Mouse (Mus musculus) common myeloid progenitor, adult 5-6 weeks (primary cell): Measurements from ENCODE around the gene Tmem30c. TPM values are rescaled to one million over a fixed set of nuclear protein-coding genes. Genes with fewer than 3 reads are reported as not detected.

ENCODE experiments used
- ATAC-seq: replicated peaks from 2 replicates; pipeline ENCODE4 v1.8.0; 2016; ENCODE audit warnings: low read depth, mild to moderate bottlenecking, moderate TSS enrichment, inconsistent platforms; ENCODE audit not compliant: poor library complexity, severe bottlenecking
- total RNA-seq: library from RNA; stranded (forward); fragments of 200-1000, 187-1606 nt; gene quantifications from 2 replicates; pipeline ENCODE4 v1.2.3, GENCODE M21; 2017

The Tmem30c gene
- total RNA-seq, 1 experiment from 2014 or later: not detected

DNA sequence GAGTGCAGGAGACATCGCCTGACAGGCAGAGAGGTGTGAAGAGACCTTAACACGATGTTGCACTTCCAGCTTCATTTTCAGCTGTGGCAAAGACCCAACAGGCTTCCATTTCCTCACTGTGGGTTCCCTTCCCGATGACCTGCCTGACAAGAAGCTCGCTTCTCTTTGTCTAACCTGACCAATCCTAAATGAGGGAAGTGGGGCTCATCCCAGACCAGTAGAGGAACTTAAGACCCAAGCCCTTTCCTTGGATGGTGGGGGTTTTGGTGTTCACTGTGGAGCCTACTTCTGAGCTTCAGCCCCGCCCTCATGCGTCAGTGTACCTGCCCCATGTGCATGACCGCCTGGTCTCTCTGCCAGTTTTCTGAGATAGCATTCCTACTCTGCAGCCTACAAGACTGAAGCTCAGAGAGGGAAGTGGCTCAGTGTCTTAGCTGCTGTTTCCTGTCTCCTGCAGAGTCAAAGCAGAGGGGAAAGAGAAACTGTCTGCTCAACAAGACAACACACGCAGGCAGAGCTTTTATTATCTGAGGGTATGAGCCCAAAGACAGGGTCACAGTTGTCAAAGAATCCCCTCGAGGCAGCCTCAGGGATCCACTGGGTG, 8.9 kb upstream of the Tmem30c start:
- ATAC-seq: peak; percentile 94

- no peak for ATAC-seq
Observed at GRCm38 (mm10) chr16:57295216-57295934, 2.7 kb upstream of the Tmem30c start.

DNA sequence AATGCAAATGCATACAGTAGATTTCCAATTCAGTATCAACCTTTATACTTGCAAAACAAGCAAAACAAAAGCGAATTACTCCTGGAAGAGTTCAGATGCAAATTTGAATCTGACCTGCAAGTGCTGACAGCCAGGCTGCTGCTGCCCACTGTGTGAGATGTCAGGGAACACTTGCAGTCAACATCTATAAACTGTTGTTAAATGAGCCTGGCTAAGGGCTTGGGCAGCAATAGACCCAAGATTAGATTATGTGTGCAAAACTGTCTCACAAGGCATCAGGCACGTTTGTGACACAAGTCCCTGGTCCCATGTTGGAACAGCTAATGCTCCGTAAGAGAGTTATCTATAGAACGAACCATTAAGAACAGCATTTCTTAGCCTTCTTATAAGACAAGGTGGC, 369 bp downstream of the Tmem30c start:
- ATAC-seq: no peak

GRCm38 (mm10) chr16:57291696-57292095, 969 bp downstream of the Tmem30c start:
- ATAC-seq: no peak

GRCm38 (mm10) chr16:57281417-57281816, 11.2 kb downstream of the Tmem30c start:
- no peak for ATAC-seq

DNA sequence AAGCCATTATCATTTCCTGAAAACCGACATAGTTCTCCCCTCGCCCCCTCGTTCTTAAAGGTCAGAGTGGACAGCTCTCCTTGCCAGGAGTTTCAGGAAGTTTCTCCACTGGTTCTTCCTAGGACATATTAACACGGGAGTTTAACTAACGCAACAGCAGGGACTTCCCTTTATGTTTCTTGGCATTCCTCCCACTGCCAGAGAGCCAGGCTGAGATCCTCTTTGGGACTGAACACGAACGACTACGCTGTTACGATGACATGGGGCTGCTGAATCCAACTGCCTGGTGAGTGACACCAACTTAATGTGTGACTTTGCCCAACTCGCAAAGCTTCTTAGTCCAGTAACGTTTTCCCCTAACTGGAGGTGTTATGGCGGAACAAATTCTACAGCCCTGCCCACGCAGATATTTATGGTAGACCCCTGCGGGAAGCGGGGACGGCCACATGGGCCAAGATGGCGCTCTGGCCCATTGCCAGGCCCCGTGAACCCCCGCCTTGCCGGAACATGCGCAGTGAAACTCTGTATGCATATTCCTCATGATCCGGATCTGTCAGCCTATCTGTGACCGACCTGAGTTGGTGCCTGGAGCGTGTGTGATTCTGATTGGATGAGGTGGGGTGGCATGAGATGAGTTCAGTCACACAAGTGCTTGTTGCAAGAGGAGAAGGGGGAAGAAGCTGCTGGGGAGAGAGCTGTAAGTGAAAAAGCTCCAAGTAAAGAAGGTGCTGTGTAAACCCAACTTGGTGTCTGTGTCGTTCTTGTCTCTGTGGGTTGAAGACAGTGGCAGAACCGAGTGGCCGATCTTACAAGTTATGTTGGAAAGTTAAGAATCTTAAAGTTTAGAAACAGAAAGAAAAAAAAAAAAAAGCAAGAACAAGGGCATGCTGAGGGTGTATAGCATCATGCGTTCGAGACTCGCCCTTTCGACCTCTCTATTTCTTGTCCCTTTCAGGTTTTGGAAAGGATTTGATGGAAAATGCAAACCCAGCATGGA, 12.1 kb downstream of the Tmem30c start:
- ATAC-seq: peak; percentile 54; the same call in 1 of the 2 replicates

- ATAC-seq: no peak
Observed at GRCm38 (mm10) chr16:57278976-57279626, 13.6 kb downstream of the Tmem30c start.

- ATAC-seq: no peak
Observed at GRCm38 (mm10) chr16:57269751-57270150, 22.9 kb downstream of the Tmem30c start.

DNA sequence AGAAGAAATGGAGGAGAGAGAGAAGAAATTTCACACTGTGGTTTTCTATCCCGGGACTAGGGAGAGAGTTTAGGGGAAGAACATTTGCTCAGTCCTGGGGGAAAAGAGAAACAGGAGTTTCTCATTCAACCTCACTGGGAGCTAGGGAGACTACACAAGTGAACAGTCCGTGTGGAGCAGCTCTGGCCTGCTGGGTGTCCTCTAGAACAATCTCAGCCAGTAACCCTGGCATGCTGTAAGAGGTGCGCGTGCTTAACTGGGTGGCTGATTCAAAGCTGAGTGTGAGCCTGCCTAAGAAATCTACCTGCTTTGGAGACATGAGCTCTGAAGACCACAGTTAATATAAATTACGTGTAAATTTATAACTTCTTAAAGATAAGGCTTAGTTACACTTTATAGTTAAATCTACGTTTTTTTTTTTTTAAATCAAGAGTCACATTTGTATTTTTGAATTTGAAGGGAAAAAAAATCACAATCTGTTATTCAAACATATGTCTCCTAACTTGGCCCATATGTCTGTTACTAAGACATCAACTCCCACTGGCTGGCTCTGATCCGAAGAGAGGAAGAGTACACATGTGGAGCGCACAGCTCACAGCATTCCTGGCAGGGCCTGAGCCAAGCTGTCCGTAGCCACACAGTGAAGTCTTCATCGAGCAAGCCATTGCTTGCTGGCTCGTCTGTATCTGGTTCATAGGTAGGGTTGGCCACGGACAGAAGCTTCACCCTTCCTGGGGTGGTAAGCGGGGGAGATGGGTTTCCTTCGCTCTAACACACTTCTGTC, 24.4 kb downstream of the Tmem30c start:
- ATAC-seq: no peak

GRCm38 (mm10) chr16:57267068-57267467, 25.6 kb downstream of the Tmem30c start:
- no peak for ATAC-seq

DNA sequence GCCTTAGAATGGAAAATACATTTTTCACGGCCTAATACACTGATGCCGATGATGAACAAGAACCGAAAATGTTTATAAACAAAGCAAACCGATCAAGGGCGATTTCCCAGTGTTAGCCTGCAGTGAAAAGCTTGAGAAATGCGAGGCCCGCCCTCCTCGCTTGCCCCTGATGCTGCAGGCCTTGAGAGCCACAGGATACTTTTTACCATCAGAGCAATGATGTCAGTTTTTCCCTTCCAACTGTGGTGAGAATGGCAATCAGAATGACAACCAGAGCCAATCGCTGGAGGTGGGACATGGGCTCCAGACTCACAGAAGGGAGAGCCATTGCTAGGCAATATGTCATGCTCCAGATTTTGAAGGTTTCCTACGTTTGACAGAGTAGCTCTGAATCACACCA, 32.5 kb downstream of the Tmem30c start:
- 0 out of 2 replicates have a peak, but pooled peaks have one; percentile 7 for ATAC-seq

DNA sequence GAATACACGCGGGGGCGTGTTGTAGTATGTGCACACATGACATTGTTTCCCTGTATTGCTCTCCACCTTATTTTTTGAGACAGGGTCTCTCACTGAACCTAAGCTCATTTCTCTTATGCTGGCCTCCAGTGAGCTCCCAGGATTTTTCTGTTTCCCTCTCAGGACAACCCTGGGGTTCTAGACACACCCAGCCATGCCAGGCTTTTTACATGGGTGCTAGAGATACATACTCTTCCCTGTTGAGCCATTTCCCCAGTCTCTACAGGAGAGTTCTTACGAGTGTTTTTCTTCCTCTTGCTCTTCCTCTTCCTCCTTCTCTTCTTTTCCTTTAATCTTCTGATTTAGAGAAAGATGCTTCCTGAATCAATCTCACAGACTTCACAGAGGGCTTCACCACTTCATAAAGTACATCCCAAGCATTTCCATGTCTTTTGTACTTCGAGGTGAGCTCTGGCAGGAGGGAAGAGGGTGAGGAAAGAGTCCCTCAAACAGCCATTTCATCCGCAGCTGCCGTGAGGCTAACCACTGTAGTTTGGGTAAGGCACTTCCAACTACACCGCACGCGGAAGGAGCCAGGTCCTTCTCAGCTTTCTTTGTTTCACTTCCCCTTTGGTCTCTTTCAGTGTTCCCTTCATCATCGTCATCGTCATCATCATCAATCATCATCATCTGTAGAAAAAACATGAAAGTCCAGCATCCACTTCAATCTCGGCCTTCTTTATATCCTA, 33.1 kb downstream of the Tmem30c start:
- peak; percentile 94 for ATAC-seq

DNA sequence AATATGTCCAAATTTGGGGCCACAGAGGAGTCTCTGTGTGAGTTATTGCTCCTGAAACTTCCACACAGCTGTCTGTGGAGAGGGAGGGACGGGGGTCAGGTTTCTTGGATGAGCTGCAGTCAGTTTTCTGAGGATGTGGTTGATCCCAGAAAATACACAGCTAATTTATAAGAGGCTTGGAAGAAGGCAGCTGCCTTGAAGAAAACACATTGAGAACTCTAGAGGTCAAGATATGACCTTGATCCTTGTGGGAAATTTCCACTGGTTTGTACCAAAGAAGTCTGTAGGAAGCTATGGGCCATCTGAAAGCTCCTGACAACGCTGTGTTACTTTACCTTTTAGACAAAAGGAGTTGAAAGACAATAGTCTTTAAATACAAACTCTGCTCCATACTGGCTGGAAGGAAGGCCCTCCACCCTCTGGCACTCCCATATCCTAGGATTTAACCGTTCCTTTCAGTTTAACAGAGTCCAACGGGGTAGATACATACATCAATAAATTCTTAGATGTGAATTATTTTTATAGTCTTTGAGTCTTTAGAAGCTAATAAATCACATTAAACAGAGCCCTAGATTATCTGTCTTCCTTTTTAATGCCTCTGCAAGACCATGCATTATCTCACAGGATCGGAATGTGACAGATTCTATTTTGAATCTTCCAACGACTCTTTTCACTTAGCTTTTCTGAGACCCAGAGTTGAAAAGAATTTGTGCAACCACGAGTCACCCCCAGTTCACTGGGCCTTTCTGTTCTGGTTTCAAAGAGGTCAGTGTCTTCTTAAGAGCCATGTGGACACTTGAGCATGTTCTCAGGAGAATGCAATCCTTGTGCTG, 40.9 kb downstream of the Tmem30c start:
- no peak for ATAC-seq

- no peak for ATAC-seq
Observed at GRCm38 (mm10) chr16:57250991-57251390, 41.7 kb downstream of the Tmem30c start.

- no peak for ATAC-seq
Observed at GRCm38 (mm10) chr16:57247464-57247863, 45.2 kb downstream of the Tmem30c start.

DNA sequence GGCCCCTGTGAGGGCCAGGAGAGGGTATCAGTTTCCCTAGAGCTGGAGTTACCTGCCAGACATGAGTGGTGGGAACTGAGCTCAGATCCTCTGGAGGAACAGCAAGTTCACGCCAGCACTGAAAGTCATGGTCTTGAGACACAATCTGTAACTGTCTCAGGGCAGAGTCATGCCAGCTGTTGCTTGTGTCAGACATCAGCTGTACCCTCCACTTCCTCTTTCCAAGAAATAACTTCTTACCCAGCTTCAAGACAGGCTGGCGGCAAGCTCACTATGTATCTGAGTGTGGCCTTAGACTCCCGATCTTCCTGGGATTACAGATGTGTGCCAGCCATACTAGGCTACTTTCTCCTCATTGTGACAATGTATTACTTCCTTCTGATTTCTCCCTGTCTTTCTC, 46.1 kb downstream of the Tmem30c start:
- peak; percentile 86 for ATAC-seq

DNA sequence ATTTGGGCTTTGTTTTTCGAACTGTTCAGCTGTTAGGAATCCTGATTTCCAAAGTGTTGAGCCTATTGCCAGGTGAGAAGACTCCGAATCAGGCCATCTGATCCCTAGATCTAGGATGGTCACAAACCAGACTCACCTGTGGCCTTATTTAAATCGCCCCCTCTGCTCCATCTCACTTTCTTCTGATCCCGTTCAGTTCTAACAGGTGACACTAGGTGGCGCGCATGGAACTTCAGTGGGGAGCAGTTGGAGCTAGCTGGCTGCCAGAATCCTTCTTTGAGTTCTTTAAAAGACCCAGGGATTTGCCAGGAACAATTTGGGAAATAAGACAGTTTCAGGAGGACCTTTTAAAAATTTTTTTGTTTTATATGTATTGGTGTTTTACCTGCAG, 48.8 kb downstream of the Tmem30c start:
- peak; percentile 67 for ATAC-seq
